Mouse (Mus musculus): ENCODE measurements around the gene Zmynd15.

DNA sequence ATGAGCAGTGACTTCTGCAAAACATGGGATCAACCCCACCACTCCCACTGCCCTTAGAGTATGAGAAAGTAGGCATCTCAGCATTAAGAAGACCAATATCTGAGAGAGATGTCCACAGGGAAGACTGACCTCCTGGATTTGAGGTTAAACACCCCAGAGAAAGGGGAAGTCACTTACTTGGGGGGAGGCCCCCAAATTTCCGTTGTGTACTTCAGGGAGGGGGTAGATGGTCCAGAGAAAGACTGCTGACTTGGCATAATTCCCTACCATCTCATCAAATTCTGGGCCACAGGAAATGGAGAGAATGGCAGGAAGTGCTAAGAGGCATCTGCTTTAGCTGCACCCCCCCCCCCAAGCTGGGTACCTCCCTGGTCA lies 25.7 kb upstream of the Zmynd15 start:
- TF ChIP-seq POLR2A (IDR thresholded peaks at IDR 0.05; ENCODE audit: low read depth, low read length) = no peak
- TF ChIP-seq CTCF (conservative IDR thresholded peaks at IDR 0.05; ENCODE audit: insufficient read depth, insufficient read length, low read depth, low read length) = no peak

All from kidney, adult 2 months (tissue).